Mouse (Mus musculus) liver, embryonic 14.5 days (tissue): ENCODE data around the gene Gpr63.
"Not testable (repeated sequence)": the region's sequence is repeated elsewhere in the genome, so short reads cannot be mapped to it uniquely, and the experiment has no call there.

Experiments
- CTCF ChIP-seq: IDR thresholded peaks from 2 replicates; pipeline ENCODE4 v1.5.1; 2016; ENCODE audit warnings: antibody characterized with exemption, low read depth, control low read depth
- EP300 ChIP-seq: IDR thresholded peaks from 2 replicates; pipeline ENCODE4 v1.6.1; 2016; ENCODE audit warnings: antibody characterized with exemption, low read depth

GRCm38 (mm10) chr4:25009328-25009727 is 43.1 kb downstream of the Gpr63 start:
- TF ChIP-seq CTCF, EP300: not testable (repeated sequence)
